Mouse (Mus musculus): Measurements from ENCODE around the gene Slc25a47.

- TF ChIP-seq POLR2A (IDR thresholded peaks at IDR 0.05; ENCODE audit: control insufficient read depth, extremely low read depth, insufficient read depth, low read length, poor library complexity) (no peak), CTCF (IDR thresholded peaks at IDR 0.05; ENCODE audit: borderline replicate concordance, control insufficient read depth, extremely low read depth, insufficient read depth, low read length, poor library complexity) (no peak)
Measured at GRCm38 (mm10) chr12:108894432-108894816, 58.6 kb downstream of the Slc25a47 start.

All from thymus, adult 2 months (tissue).